Mouse (Mus musculus): ENCODE results near the gene Dyx1c1. TPM values are rescaled to one million over a fixed set of nuclear protein-coding genes. Genes with fewer than 3 reads are reported as not detected.

Dyx1c1 gene
- polyA plus RNA-seq, 1 experiment from 2014 or later = 0.37 TPM

GRCm38 (mm10) chr9:72991420-72991819 is 32.8 kb downstream of the Dyx1c1 start:
- Histone ChIP-seq H3K36me3 (ENCODE audit: inconsistent target) (no peaks in the 10 kb centered on the region), H3K4me3 (ENCODE audit: inconsistent target) (no peak overlapping the region), H3K79me2 (ENCODE audit: inconsistent target) (peaks cover 52% of the 10 kb centered on the region; the same call in 1 of the 2 replicates), H3K27ac (no peak overlapping the region)
- 33% methylated on average over 2 of the region's 2 CpGs for WGBS (ENCODE audit: missing documents)

GRCm38 (mm10) chr9:72992576-72992975 is 34.0 kb downstream of the Dyx1c1 start:
- no peak overlapping the region for H3K4me3 ChIP-seq (ENCODE audit: inconsistent target)
- no peak overlapping the region for H3K27ac ChIP-seq
- peaks cover 41% of the 10 kb centered on the region; the same call in 1 of the 2 replicates for H3K79me2 ChIP-seq (ENCODE audit: inconsistent target)
- H3K36me3 ChIP-seq (ENCODE audit: inconsistent target) = no peaks in the 10 kb centered on the region
- 100% methylated on average over 5 of the region's 5 CpGs for WGBS (ENCODE audit: missing documents)

- Histone ChIP-seq H3K4me3 (ENCODE audit: inconsistent target) (no peak overlapping the region), H3K79me2 (ENCODE audit: inconsistent target) (peaks cover 9% of the 10 kb centered on the region; the same call in 1 of the 2 replicates), H3K36me3 (ENCODE audit: inconsistent target) (no peaks in the 10 kb centered on the region), H3K27ac (no peak overlapping the region)
These were observed 37.6 kb downstream of the Dyx1c1 start for GRCm38 (mm10) chr9:72996167-72996566.

- H3K36me3 ChIP-seq (ENCODE audit: inconsistent target) = no peaks in the 10 kb centered on the region
- H3K79me2 ChIP-seq (ENCODE audit: inconsistent target) = peaks cover 9% of the 10 kb centered on the region; the same call in 1 of the 2 replicates
- no peak overlapping the region for H3K4me3 ChIP-seq (ENCODE audit: inconsistent target)
- WGBS (ENCODE audit: missing documents) = 90% methylated on average over 7 of the region's 7 CpGs
- H3K27ac ChIP-seq = no peak overlapping the region
These were observed 38.2 kb downstream of the Dyx1c1 start for GRCm38 (mm10) chr9:72996806-72997205.

GRCm38 (mm10) chr9:73000487-73000886 is 41.9 kb downstream of the Dyx1c1 start:
- Histone ChIP-seq H3K36me3 (ENCODE audit: inconsistent target) (peaks cover 9% of the 10 kb centered on the region; the same call in 1 of the 2 replicates), H3K79me2 (ENCODE audit: inconsistent target) (no peaks in the 10 kb centered on the region), H3K27ac (no peak overlapping the region), H3K4me3 (ENCODE audit: inconsistent target) (no peak overlapping the region)
- WGBS (ENCODE audit: missing documents) = 100% methylated on average over 2 of the region's 2 CpGs

GRCm38 (mm10) chr9:73001314-73002011 is 42.9 kb downstream of the Dyx1c1 start:
- Histone ChIP-seq H3K36me3 (ENCODE audit: inconsistent target) (peaks cover 18% of the 10 kb centered on the region; the same call in 1 of the 2 replicates), H3K79me2 (ENCODE audit: inconsistent target) (no peaks in the 10 kb centered on the region), H3K27ac (no peak overlapping the region), H3K4me3 (ENCODE audit: inconsistent target) (no peak overlapping the region)
- WGBS (ENCODE audit: missing documents) = 84% methylated on average over 13 of the region's 13 CpGs

GRCm38 (mm10) chr9:73002177-73002576 is 43.6 kb downstream of the Dyx1c1 start:
- WGBS (ENCODE audit: missing documents) = 96% methylated on average over 3 of the region's 3 CpGs
- H3K27ac ChIP-seq = no peak overlapping the region
- no peaks in the 10 kb centered on the region for H3K79me2 ChIP-seq (ENCODE audit: inconsistent target)
- H3K36me3 ChIP-seq (ENCODE audit: inconsistent target) = peaks cover 22% of the 10 kb centered on the region; the same call in 1 of the 2 replicates
- no peak overlapping the region for H3K4me3 ChIP-seq (ENCODE audit: inconsistent target)

- 98% methylated on average over 8 of the region's 8 CpGs for WGBS (ENCODE audit: missing documents)
- peaks cover 22% of the 10 kb centered on the region; the same call in 1 of the 2 replicates for H3K36me3 ChIP-seq (ENCODE audit: inconsistent target)
These were observed 45.5 kb downstream of the Dyx1c1 start for GRCm38 (mm10) chr9:73004076-73004475.

GRCm38 (mm10) chr9:73005106-73005505 is 46.5 kb downstream of the Dyx1c1 start:
- Histone ChIP-seq H3K27ac (no peak overlapping the region), H3K4me3 (ENCODE audit: inconsistent target) (no peak overlapping the region), H3K79me2 (ENCODE audit: inconsistent target) (no peaks in the 10 kb centered on the region), H3K36me3 (ENCODE audit: inconsistent target) (peaks cover 23% of the 10 kb centered on the region; the same call in 1 of the 2 replicates)
- WGBS (ENCODE audit: missing documents) = 87% methylated on average over 6 of the region's 6 CpGs

More at GRCm38 (mm10) chr9:73004076-73004475, 45.5 kb downstream of the Dyx1c1 start:
- H3K79me2 ChIP-seq (ENCODE audit: inconsistent target) = no peaks in the 10 kb centered on the region
- H3K27ac ChIP-seq = no peak overlapping the region
- no peak overlapping the region for H3K4me3 ChIP-seq (ENCODE audit: inconsistent target)

- no peaks in the 10 kb centered on the region for H3K79me2 ChIP-seq (ENCODE audit: inconsistent target)
- H3K36me3 ChIP-seq (ENCODE audit: inconsistent target) = peaks cover 34% of the 10 kb centered on the region; the same call in 1 of the 2 replicates
- no peak overlapping the region for H3K27ac ChIP-seq
- no peak overlapping the region for H3K4me3 ChIP-seq (ENCODE audit: inconsistent target)
- WGBS (ENCODE audit: missing documents) = 98% methylated on average over 3 of the region's 3 CpGs
These were observed 47.6 kb downstream of the Dyx1c1 start for GRCm38 (mm10) chr9:73006175-73006574.

- WGBS (ENCODE audit: missing documents) = 13% methylated on average over 3 of the region's 3 CpGs
- Histone ChIP-seq H3K27ac (no peak overlapping the region), H3K36me3 (ENCODE audit: inconsistent target) (peaks cover 54% of the 10 kb centered on the region), H3K79me2 (ENCODE audit: inconsistent target) (no peaks in the 10 kb centered on the region), H3K4me3 (ENCODE audit: inconsistent target) (no peak overlapping the region)
These were observed 49.8 kb downstream of the Dyx1c1 start for GRCm38 (mm10) chr9:73008384-73008783.

GRCm38 (mm10) chr9:73012629-73013028 is 54.0 kb downstream of the Dyx1c1 start:
- 90% methylated on average over 4 of the region's 4 CpGs for WGBS (ENCODE audit: missing documents)
- Histone ChIP-seq H3K36me3 (ENCODE audit: inconsistent target) (peaks cover 63% of the 10 kb centered on the region), H3K27ac (no peak overlapping the region), H3K4me3 (ENCODE audit: inconsistent target) (no peak overlapping the region), H3K79me2 (ENCODE audit: inconsistent target) (no peaks in the 10 kb centered on the region)

GRCm38 (mm10) chr9:73014724-73015123 is 56.1 kb downstream of the Dyx1c1 start:
- H3K36me3 ChIP-seq (ENCODE audit: inconsistent target) = peaks cover 63% of the 10 kb centered on the region
- WGBS (ENCODE audit: missing documents) = 93% methylated on average over 13 of the region's 13 CpGs
- no peaks in the 10 kb centered on the region for H3K79me2 ChIP-seq (ENCODE audit: inconsistent target)

GRCm38 (mm10) chr9:73019841-73020240 is 61.3 kb downstream of the Dyx1c1 start:
- 94% methylated on average over 10 of the region's 10 CpGs for WGBS (ENCODE audit: missing documents)
- Histone ChIP-seq H3K4me3 (ENCODE audit: inconsistent target) (no peak overlapping the region), H3K27ac (no peak overlapping the region), H3K79me2 (ENCODE audit: inconsistent target) (no peaks in the 10 kb centered on the region), H3K36me3 (ENCODE audit: inconsistent target) (peaks cover 32% of the 10 kb centered on the region; the same call in 1 of the 2 replicates)

More at GRCm38 (mm10) chr9:73014724-73015123, 56.1 kb downstream of the Dyx1c1 start:
- Histone ChIP-seq H3K4me3 (ENCODE audit: inconsistent target) (no peak overlapping the region), H3K27ac (no peak overlapping the region)

- Histone ChIP-seq H3K4me3 (ENCODE audit: inconsistent target) (no peak overlapping the region), H3K36me3 (ENCODE audit: inconsistent target) (peaks cover 24% of the 10 kb centered on the region; the same call in 1 of the 2 replicates), H3K27ac (no peak overlapping the region), H3K79me2 (ENCODE audit: inconsistent target) (no peaks in the 10 kb centered on the region)
- 94% methylated on average over 5 of the region's 5 CpGs for WGBS (ENCODE audit: missing documents)
These were observed 62.0 kb downstream of the Dyx1c1 start for GRCm38 (mm10) chr9:73020566-73021097.

All from macrophage (primary cell).